Mouse (Mus musculus): ENCODE data around the gene Cyp2c54.
"Not testable (repeated sequence)": the region's sequence is repeated elsewhere in the genome, so short reads cannot be mapped to it uniquely, and the experiment has no call there.

The Cyp2c54 gene

DNA sequence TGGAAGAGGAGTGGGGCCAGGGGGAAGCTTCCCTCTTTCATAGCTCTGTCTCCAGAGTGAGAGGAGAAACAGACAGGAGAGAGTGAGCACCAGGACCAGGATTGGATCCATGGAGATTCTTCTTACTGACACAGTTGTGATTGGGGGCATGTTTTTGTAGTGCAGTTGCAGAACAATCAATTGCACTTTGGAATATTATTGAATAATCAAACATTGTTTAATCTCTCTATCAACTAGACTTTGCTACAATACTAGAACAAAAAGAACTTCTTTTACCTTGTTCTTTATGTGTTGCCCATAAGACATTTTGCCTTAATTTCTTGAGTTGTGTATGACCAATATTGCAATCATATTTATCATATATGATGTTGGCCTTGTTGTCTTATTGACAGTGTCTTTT, at the start of gene Cyp2c54:
Gene Cyp2c54, minus strand, starts transcription at position 127 of the 400 bp plus-strand sequence.
- DNase-seq, result no peak

DNA sequence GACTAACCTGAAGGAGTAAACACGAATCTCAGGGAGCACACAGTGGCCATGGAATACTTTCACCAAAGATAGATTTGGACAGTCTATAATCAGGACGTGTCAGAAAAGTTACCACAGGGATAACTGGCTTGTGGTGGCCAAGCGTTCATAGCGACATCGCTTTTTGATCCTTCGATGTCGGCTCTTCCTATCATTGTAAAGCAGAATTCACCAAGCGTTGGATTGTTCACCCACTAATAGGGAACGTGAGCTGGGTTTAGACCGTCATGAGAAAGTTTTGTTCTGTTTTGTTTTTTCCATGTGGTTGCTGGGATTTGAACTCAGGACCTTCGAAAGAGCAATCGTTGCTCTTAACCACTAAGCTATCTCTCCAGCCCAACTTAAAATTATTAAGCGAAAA, 46.0 kb upstream of the Cyp2c54 start:
- DNase-seq, result not testable (repeated sequence)

DNA sequence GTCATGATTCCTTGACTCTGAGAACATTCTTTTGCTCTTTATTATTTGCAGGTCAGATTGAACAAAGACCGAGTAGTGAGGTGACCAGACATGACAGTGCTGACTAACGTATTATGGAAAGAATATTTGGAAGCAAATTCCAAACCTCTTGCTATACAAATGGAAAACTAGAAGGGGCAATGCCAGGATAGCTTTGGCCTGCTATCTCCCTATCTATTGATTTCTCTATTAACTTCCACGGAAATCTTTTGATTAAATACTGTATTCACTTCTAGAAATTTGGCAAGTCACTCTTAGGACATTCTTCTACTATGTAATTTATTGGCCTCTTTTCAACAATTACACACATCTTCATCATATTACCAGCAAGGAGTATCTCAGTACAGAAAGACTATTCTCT, 17.5 kb upstream of the Cyp2c54 start:
- DNase-seq, result no peak

DNA sequence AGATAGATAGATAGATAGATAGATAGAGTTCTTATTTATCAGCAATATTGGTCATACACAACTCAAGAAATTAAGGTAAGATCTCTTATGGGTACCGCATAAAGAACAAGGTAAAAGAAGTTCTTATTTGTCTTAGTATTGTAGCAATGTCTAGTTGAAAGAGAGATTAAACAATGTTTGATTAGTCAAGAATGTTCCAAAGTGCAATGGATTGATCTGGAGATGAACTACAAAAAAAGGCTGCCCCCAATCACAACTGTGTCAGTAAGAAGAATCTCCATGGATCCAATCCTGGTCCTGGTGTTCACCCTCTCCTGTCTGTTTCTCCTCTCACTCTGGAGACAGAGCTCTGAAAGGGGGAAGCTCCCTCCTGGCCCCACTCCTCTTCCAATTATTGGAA, 15.8 kb upstream of the Cyp2c54 start, which contains the start of gene Cyp2c50:
Gene Cyp2c50, plus strand, starts transcription at position 268 of the 400 bp plus-strand sequence.
- DNase-seq, result not testable (repeated sequence)

DNA sequence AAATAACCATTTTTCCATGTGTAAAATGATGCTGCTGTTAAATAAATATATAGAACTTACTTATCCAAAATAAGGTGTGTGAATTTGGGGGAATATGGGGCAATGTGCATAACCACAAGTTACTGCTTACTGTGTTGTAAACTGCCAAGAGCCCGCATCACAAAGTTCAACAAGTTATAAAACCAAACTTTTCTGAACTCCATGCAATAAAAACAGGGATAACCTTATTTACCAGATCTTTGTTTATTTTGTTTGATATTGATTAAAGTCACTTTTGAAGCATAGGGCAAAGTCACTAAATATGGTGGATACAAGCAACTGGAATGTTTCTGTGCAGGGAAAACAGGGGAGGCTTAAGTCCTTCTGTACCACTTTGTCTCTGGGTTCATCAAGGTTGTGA, 14.8 kb upstream of the Cyp2c54 start:
- DNase-seq, result no peak

DNA sequence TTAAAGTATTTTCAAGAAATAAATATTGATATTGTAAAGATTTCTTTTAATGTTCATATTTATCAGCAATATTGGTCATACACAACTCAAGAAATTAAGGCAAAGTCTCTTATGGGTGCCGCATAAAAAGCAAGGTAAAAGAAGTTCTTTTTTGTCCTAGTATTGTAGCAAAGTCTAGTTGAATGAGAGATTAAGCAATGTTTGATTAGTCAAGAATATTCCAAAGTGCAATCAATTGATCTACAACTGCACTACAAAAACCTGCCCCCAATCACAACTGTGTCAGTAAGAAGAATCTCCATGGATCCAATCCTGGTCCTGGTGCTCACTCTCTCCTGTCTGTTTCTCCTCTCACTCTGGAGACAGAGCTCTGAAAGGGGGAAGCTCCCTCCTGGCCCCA, 81.5 kb downstream of the Cyp2c54 start, which contains the start of gene Cyp2c37:
Gene Cyp2c37, plus strand, starts transcription at position 285 of the 400 bp plus-strand sequence.
- DNase-seq, result not testable (repeated sequence)

DNA sequence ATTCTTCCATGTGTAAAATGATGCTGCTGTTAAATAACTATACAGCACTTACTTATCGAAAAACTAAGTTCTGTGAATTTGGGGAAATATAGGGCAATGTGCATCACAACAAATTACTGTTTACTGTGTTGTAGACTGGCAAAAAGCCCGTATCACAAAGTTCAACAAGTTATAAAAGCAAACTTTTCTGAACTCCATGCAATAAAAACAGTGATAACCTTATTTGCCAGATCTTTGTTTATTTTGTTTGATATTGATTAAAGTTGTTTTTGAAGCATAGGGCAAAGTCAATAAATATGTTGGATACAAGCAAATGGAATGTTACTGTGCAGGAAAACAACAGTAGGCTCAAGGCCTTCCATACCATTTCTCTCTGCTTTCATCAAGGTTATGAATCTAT, 84.2 kb downstream of the Cyp2c54 start:
- no peak for DNase-seq

All from cerebellum, postnatal 36 days (tissue).